7 mouse cellular contexts compared by ENCODE assay signal in genomic region chr1:178318389-178319184, GRCm38 (mm10). TPM values are rescaled to one million over a fixed set of nuclear protein-coding genes. Genes with fewer than 3 reads are reported as not detected.
A peak's percentile ranks its signal among the peaks of the same experiment; 100 is the strongest.
DNase-seq lines count a peak whose midpoint lies in the region; ATAC-seq and TF ChIP-seq lines count a peak whose summit lies in the region.

TSS of gene Cox20 (plus strand) at chr1:178319130.

- H3K9me3 ChIP-seq in intestine, postnatal 0 days (ENCODE audit: control insufficient read depth) = no peaks in the 10 kb centered on the region
- no peaks in the 10 kb centered on the region for H3K9me3 ChIP-seq in midbrain, embryonic 12.5 days

- H3K27ac ChIP-seq in intestine, postnatal 0 days (ENCODE audit: low read depth, low read length) = peak within 1 kb of the TSS; percentile 100
- H3K27ac ChIP-seq in midbrain, embryonic 12.5 days (replicated peaks) = peak within 1 kb of the TSS; percentile 100
- H3K27ac ChIP-seq in small intestine, adult 2 months (ENCODE audit: insufficient read depth, low read depth, low read length) = peak within 1 kb of the TSS; percentile 100

- H3K4me3 ChIP-seq in intestine, postnatal 0 days (ENCODE audit: low read depth, low read length) = peak within 1 kb of the TSS; percentile 65
- H3K4me3 ChIP-seq in midbrain, embryonic 12.5 days = peak within 1 kb of the TSS; percentile 55
- peak within 1 kb of the TSS; percentile 93 for H3K4me3 ChIP-seq in small intestine, adult 2 months (ENCODE audit: low read depth, low read length)

- H3K4me2 ChIP-seq in intestine, postnatal 0 days (replicated peaks; ENCODE audit: low read depth) = peak within 1 kb of the TSS; percentile 69
- H3K4me2 ChIP-seq in midbrain, embryonic 12.5 days (replicated peaks) = peak within 1 kb of the TSS; percentile 83

- TF ChIP-seq CTCF in intestine, postnatal 0 days (IDR thresholded peaks at IDR 0.05; ENCODE audit: low read depth) = peak; percentile 22; the same call in 1 of the 2 replicates
- no peak for TF ChIP-seq CTCF in small intestine, adult 2 months (IDR thresholded peaks at IDR 0.05; ENCODE audit: extremely low read depth, insufficient read length, insufficient replicate concordance, low read depth, low read length)

- H3K9ac ChIP-seq in intestine, postnatal 0 days (ENCODE audit: low read depth, low read length) = peak within 1 kb of the TSS; percentile 90
- H3K9ac ChIP-seq in midbrain, embryonic 12.5 days (replicated peaks) = peak within 1 kb of the TSS; percentile 83

- peak; percentile 98 for DNase-seq in adrenal gland, adult 2 months
- peak; percentile 95 for DNase-seq in embryo, embryonic 11.5 days (ENCODE audit: low read depth, low spot score)
- DNase-seq in gastrocnemius, postnatal 4 days (ENCODE audit: low spot score in 2 of 2) = peak; percentile 96 to 98
- DNase-seq in left cerebral cortex, postnatal 4 days = peak; percentile 98

- 0 out of 2 replicates have a peak, but pooled peaks cover 2% of the 10 kb centered on the region for H3K4me1 ChIP-seq in intestine, postnatal 0 days (replicated peaks; ENCODE audit: control insufficient read depth, insufficient read depth, low read length)
- peaks cover 22% of the 10 kb centered on the region for H3K4me1 ChIP-seq in midbrain, embryonic 12.5 days
- H3K4me1 ChIP-seq in small intestine, adult 2 months (ENCODE audit: control insufficient read depth, insufficient read depth, insufficient read length, low read length) = peaks cover 14% of the 10 kb centered on the region

- H3K27me3 ChIP-seq in intestine, postnatal 0 days (replicated peaks; ENCODE audit: control insufficient read depth, insufficient read depth, low read length) = no peaks in the 10 kb centered on the region
- H3K27me3 ChIP-seq in midbrain, embryonic 12.5 days = no peaks in the 10 kb centered on the region
- H3K27me3 ChIP-seq in small intestine, adult 2 months (ENCODE audit: control insufficient read depth, insufficient read depth, low read length) = no peaks in the 10 kb centered on the region

- intact Hi-C loops in left cerebral cortex, postnatal 4 days (cut with DNase I) = loop anchor here (2.0 to 5.0 kb wide), 2 partner anchors 41 to 130 kb away; no protein-coding TSS in a partner anchor

- under 1% methylated on average over 83 of the region's 83 CpGs for WGBS in intestine, postnatal 0 days
- under 1% methylated on average over 81 of the region's 83 CpGs for WGBS in midbrain, embryonic 12.5 days
- WGBS in small intestine, adult 2 months = under 1% methylated on average over 83 of the region's 83 CpGs

- peaks cover 27% of the 10 kb centered on the region for H3K36me3 ChIP-seq in intestine, postnatal 0 days (ENCODE audit: control insufficient read depth, insufficient read depth)
- H3K36me3 ChIP-seq in midbrain, embryonic 12.5 days = peaks cover 33% of the 10 kb centered on the region
- H3K36me3 ChIP-seq in small intestine, adult 2 months (ENCODE audit: control insufficient read depth, insufficient read depth, low read length) = peaks cover 28% of the 10 kb centered on the region

- peak; percentile 70; the same call in 1 of the 2 replicates for TF ChIP-seq POLR2A in small intestine, adult 2 months (IDR thresholded peaks at IDR 0.05; ENCODE audit: low read depth, low read length)

- peak; percentile 96 for ATAC-seq in intestine, postnatal 0 days
- peak; percentile 96 for ATAC-seq in midbrain, embryonic 12.5 days (ENCODE audit: low FRiP score, low read depth)

RNA-seq across cellular contexts. Expression of gene Cox20, which starts in this region (rescaled TPM):
- total RNA-seq in adrenal gland, adult 2 months (2021) = 100 to 1,000 TPM in 1 of 2 experiments, 10 to 100 TPM in 1; 95.5 to 132 TPM
- polyA plus RNA-seq in adrenal gland, adult 2 months (2012; rRNA removed) = 4.1 and 4.7 TPM in 2 replicates
- 10 to 100 TPM; 38.3 to 42.9 TPM for total RNA-seq in gastrocnemius, postnatal 4 days (2021)
- 146 and 148 TPM in 2 replicates for polyA plus RNA-seq in intestine, postnatal 0 days (2015; fragmentation: Nextera tagmentation; extraction: Ambion mirVana)
- 10 to 100 TPM; 43.5 to 54.6 TPM for total RNA-seq in left cerebral cortex, postnatal 4 days (2021)
- polyA plus RNA-seq in midbrain, embryonic 12.5 days (2016; fragmentation: Nextera tagmentation; extraction: Ambion mirVana) = 138 and 160 TPM in 2 replicates
- 3.7 and 5.3 TPM in 2 replicates for polyA plus RNA-seq in small intestine, adult 2 months (2012; rRNA removed)

Comparison
In these comparisons a context has a peak if more than half of its experiments do, and no peak if none do; other contexts are left out.
1. Peak in every context shown above with its lines: DNase-seq, ATAC-seq, H3K4me3 ChIP-seq and H3K27ac ChIP-seq.
2. RNA of gene Cox20 (polyA plus RNA-seq): 146 to 148 TPM in intestine, postnatal 0 days and 138 to 160 TPM in midbrain, embryonic 12.5 days; 3.7 to 5.3 TPM in small intestine, adult 2 months and 4.1 to 4.7 TPM in adrenal gland, adult 2 months; every median in the first group is over 10 times any median in the second.